Mouse (Mus musculus) mouse trophoblast stem cell (cell line): ENCODE data around the gene Lrrc46.

Source experiments
- in situ Hi-C, 2 experiments: fragments of 300-500 bp; cut with MseI, MboI; formaldehyde crosslinking; loops; 2 replicates in 1 of 2; 3 replicates in 1 of 2; pipeline ENCODE4 v1.15.1; 2025

The Lrrc46 gene

GRCm38 (mm10) chr11:97049492-97050085 is 8.4 kb upstream of the Lrrc46 start:
- in situ Hi-C loops: no loop called here

GRCm38 (mm10) chr11:97048090-97048650 is 7.0 kb upstream of the Lrrc46 start:
- in situ Hi-C loops: no loop called here

GRCm38 (mm10) chr11:97045861-97046260 is 4.7 kb upstream of the Lrrc46 start:
- in situ Hi-C loops: no loop called here

GRCm38 (mm10) chr11:97044902-97045301 is 3.7 kb upstream of the Lrrc46 start:
- in situ Hi-C loops: no loop called here

- in situ Hi-C loops: no loop called here
Measured at GRCm38 (mm10) chr11:97040301-97041021, 746 bp downstream of the Lrrc46 start.

- in situ Hi-C loops: no loop called here
Measured at GRCm38 (mm10) chr11:97038881-97039280, 2.3 kb downstream of the Lrrc46 start.

- in situ Hi-C loops: no loop called here
Measured at GRCm38 (mm10) chr11:97036141-97036540, 5.1 kb downstream of the Lrrc46 start.

GRCm38 (mm10) chr11:97033781-97034180 is 7.4 kb downstream of the Lrrc46 start:
- in situ Hi-C loops: no loop called here

GRCm38 (mm10) chr11:97032499-97032898 is 8.7 kb downstream of the Lrrc46 start:
- in situ Hi-C loops: no loop called here

GRCm38 (mm10) chr11:97031977-97032376 is 9.2 kb downstream of the Lrrc46 start:
- in situ Hi-C loops: no loop called here

GRCm38 (mm10) chr11:97030426-97030825 is 10.8 kb downstream of the Lrrc46 start:
- in situ Hi-C loops: no loop called here

GRCm38 (mm10) chr11:97029686-97030417 is 11.4 kb downstream of the Lrrc46 start, which contains the start of gene Scrn2:
Gene Scrn2, plus strand, starts transcription at chr11:97029938.
- in situ Hi-C loops: loop anchor here (5.0 kb wide), 2 partner anchors 43 to 48 kb away; partner anchors contain the start of gene Sp2 (in 1 of the 2)

- in situ Hi-C loops: loop anchor here (5.0 kb wide), 2 partner anchors 39 to 44 kb away; partner anchors contain the start of gene Sp2 (in 1 of the 2)
Measured at GRCm38 (mm10) chr11:97025721-97026344, 15.4 kb downstream of the Lrrc46 start.

GRCm38 (mm10) chr11:97024977-97025376 is 16.2 kb downstream of the Lrrc46 start:
- in situ Hi-C loops: loop anchor here (5.0 kb wide), 2 partner anchors 38 to 43 kb away; partner anchors contain the start of gene Sp2 (in 1 of the 2)

- in situ Hi-C loops: no loop called here
Measured at GRCm38 (mm10) chr11:97021873-97022484, 19.2 kb downstream of the Lrrc46 start.

GRCm38 (mm10) chr11:97021121-97021765 is 20.0 kb downstream of the Lrrc46 start:
- in situ Hi-C loops: no loop called here

- in situ Hi-C loops: no loop called here
Measured at GRCm38 (mm10) chr11:97019345-97019708, 21.9 kb downstream of the Lrrc46 start.

GRCm38 (mm10) chr11:97018583-97019344 is 22.4 kb downstream of the Lrrc46 start:
- in situ Hi-C loops: no loop called here

- in situ Hi-C loops: no loop called here
Measured at GRCm38 (mm10) chr11:97017696-97018582, 23.3 kb downstream of the Lrrc46 start.
